Mouse (Mus musculus): Measurements from ENCODE around the gene A430033K04Rik.

- TF ChIP-seq USF1 (IDR thresholded peaks at IDR 0.05; ENCODE audit: low read depth) (no peak), MYOG (IDR thresholded peaks at IDR 0.05; ENCODE audit: control insufficient read depth in 1 of 3, insufficient read depth in 1 of 3, insufficient read length in 2 of 3, low read depth in 2 of 3) (no peak), TCF3 (IDR thresholded peaks at IDR 0.05; ENCODE audit: insufficient read length, low read depth) (no peak), POLR2A (IDR thresholded peaks at IDR 0.05; ENCODE audit: insufficient read length, low read depth) (no peak), POLR2AphosphoS2 (IDR thresholded peaks at IDR 0.05; ENCODE audit: insufficient read length, low read depth) (no peak), MAX (IDR thresholded peaks at IDR 0.05; ENCODE audit: low read depth) (no peak), SRF (IDR thresholded peaks at IDR 0.05; ENCODE audit: control insufficient read depth, insufficient read length, low read depth) (no peak), REST (IDR thresholded peaks at IDR 0.05; ENCODE audit: insufficient read depth, insufficient read length) (no peak), TCF12 (IDR thresholded peaks at IDR 0.05; ENCODE audit: insufficient read depth, poor library complexity, severe bottlenecking) (no peak), E2F4 (IDR thresholded peaks at IDR 0.05; ENCODE audit: insufficient read depth) (no peak), CEBPB (IDR thresholded peaks at IDR 0.05; ENCODE audit: insufficient read depth, poor library complexity, severe bottlenecking) (no peak), MYOD1 (IDR thresholded peaks at IDR 0.05; ENCODE audit: control insufficient read depth in 1 of 3, insufficient read length in 2 of 3, low read depth in 2 of 3) (no peak)
These were observed 4.3 kb upstream of the A430033K04Rik start for GRCm38 (mm10) chr5:138618353-138618752.
